Mouse (Mus musculus): ENCODE measurements around the gene Gm42791.

DNA sequence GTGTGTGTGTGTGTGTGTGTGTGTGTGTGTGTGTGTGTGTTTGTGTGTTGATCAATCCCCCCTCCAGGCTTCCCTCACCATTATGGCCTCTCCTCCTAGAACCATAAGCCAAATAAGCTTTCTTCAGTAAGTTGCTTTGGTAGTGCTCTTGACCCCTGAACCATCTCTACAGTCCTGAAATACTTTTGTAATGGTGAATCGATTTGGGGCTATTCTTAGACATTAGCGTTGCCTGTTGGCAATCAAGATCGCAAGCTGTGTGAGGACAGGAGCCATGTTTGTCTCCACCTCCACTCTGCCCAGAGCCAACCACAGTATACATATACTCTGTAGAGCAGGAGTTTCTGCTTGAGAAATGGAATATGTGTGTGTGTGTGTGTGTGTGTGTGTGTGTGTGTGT is 14.2 kb upstream of the Gm42791 start:
- TF ChIP-seq NRF1 (IDR thresholded peaks at IDR 0.05; ENCODE audit: low read depth, low read length) (no peak), EP300 (IDR thresholded peaks at IDR 0.05; ENCODE audit: low read length) (no peak), POLR2A (IDR thresholded peaks at IDR 0.05; ENCODE audit: low read depth, low read length) (no peak), E2F4 (IDR thresholded peaks at IDR 0.05; ENCODE audit: insufficient replicate concordance, low read depth, low read length) (no peak), RCOR1 (conservative IDR thresholded peaks at IDR 0.05; ENCODE audit: low read depth, low read length) (no peak), ZNF384 (IDR thresholded peaks at IDR 0.05; ENCODE audit: low read depth, low read length) (no peak), CHD2 (IDR thresholded peaks at IDR 0.05; ENCODE audit: low read length) (no peak)
